Mouse (Mus musculus) liver (tissue): ENCODE results near the gene Psrc1.

Experiments
- DNase-seq: peaks from one replicate; pipeline ENCODE4 v3.0.0-alpha.2; 2020; ENCODE audit warnings: mixed read lengths

Gene Psrc1

GRCm38 (mm10) chr3:108424944-108425623, 41.4 kb downstream of the Psrc1 start:
- no peak for DNase-seq

DNA sequence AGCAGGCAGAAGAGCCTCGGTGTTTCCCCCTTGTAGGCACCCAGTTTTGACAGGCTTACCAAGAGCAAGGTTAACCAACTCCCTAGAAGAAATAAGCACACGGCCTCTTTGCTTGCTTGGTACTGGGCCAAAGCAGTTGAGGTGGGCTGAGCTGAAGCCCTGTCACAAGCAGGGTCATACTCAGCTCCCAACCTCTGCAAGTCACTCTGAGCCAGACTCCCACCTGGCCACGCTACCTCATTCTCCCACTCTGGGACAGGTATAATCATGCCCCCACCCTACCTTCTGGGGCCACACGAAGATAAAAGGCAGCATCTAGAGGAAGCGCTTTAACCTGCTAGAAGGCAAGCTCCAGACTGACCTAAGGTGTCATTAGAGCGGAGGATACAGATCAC, 42.0 kb downstream of the Psrc1 start:
- DNase-seq: no peak

DNA sequence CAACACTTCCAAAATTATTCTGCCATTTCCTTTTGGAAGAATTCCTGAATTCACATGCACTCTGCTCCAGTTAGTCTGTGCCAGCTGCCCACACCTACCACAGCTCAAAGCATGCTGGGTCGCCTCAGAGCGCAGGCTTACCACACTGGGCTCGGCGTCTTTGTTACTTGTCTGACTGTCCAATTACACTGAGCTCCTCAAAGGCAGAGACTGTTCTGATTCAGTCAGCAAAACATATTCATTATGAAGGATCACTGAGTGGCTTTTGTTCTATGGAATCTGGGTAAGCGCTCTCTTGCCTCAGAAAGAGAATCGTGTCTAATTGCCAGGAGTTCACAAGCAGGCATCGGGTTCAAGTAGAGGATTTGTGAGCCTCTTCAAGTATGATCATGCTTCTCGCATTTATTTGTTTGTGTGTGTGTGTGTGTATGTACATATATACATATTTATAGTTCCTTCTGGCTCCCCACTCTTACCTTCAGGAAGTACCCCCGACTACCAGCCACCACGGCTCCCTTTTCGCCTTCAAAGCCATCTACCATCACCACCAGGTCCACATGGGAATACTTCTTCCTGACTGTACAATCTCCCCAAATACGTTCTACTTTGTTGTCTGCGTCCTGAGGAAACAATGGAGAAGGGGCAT, 49.0 kb downstream of the Psrc1 start:
- no peak for DNase-seq

- no peak for DNase-seq
Observed at GRCm38 (mm10) chr3:108433188-108433880, 49.7 kb downstream of the Psrc1 start.

DNA sequence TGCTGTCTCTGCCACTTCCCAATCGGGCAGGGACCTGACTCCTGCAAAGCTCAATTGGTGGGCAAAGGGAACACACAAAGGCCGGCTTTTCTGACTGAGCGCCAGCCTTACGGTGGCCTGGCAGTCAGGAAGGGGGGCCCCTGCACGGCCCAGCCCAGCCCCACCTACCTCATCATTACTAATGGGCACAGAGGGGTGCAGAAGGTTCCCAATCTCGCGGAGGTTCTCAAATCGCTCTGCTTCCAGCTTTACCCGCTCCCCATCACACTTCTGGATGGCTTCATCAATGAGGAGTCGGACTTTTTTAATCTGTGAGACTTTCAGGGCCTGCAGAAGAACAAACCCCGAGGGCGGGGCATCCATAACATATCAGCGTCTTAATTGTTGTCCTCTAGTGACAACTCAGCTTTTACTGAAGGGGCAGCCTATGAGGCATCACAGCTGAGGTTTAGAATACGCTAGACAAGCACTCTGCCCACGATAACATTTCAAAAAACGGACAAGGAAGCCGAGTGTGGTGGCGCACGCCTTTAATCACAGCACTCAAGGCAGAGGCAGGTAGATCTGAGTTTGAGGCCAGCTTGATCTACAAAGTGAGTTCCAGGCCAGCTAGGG, 50.3 kb downstream of the Psrc1 start:
- no peak for DNase-seq

DNA sequence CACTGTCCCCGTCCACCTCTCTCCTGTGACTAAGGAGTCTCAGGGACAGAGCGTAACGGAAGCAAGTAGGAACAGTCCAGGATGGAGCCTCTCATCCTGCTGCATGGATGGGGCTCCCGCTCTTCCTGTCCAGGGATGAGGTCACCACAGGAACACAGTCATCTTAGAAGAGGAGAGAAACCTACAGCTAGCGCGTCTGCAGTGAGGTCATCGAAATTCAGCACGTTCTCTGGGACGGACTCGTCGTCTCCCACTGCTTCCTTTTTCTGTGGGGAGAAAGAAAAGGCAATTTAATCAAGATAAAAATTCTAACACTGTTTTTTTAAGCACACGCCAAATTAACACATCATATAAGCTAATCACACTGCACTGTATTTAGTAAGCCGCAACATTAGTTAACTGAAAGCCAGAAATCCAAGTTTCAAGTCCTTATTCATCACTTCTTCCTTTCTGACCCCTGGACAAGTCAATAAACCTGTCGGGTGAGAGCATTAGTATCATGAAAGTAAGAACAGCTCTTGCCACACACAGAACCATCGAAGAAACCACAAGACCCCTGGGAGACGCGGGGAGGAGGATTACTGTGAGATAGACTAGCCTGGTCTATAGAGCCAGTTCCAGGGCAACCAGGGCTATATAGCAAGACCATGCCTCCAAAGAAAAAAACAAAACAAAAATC, 52.2 kb downstream of the Psrc1 start:
- DNase-seq: no peak

DNA sequence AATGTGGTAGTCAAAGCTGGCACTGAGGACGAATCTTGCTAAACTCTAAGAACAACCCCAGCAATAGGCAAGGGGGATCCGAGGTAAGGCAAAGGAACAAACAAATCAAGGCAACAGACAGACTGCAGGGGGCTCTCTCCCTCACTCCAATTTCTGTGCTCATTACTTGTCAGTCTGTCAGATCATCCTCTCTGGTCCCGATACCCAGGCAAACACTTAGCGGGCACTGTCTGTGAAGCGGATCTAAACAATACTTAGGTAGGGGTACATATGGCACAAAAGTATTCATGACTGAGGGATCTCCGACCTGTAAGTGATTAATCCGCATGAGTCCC, 52.7 kb downstream of the Psrc1 start:
- no peak for DNase-seq
